Mouse (Mus musculus) heart, postnatal 0 days (tissue): ENCODE data around the gene Nrgn.

Experiments
- CTCF ChIP-seq: IDR thresholded peaks from 2 replicates; pipeline ENCODE4 v1.5.1; 2016; ENCODE audit warnings: antibody characterized with exemption, control low read depth, low read depth
- EP300 ChIP-seq: IDR thresholded peaks from 2 replicates; pipeline ENCODE4 v1.6.1; 2016; ENCODE audit warnings: antibody characterized with exemption, low read depth

GRCm38 (mm10) chr9:37560617-37561016, 7.9 kb upstream of the Nrgn start:
- TF ChIP-seq CTCF (no peak), EP300 (no peak)
